Mouse (Mus musculus): ENCODE data around the gene Rnaseh2b. TPM values are rescaled to one million over a fixed set of nuclear protein-coding genes. Genes with fewer than 3 reads are reported as not detected.

Gene Rnaseh2b
- polyA plus RNA-seq, 1 experiment from 2014 or later: 60.5 TPM

DNA sequence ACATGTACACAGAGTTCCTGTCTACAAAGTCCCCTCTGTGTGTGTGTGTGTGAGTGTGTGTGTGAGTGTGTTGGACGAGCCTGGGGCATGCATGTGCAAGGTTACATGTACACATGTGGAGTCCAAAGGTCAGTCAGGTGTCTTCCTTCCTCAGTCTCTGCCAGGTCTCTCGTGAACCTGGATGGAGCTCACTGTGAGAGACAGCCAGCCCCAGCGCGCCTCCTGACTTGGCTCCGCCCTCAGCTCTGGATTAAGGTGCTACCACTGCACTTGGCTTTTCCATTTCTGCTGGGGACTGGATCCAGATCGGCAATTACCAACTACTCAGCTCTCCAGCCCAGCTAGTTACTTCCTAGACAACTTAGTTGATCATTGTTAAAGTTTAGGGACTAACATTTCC is 36.2 kb downstream of the Rnaseh2b start:
- Histone ChIP-seq H3K4me2 (ENCODE audit: low read depth, low read length) (no peak overlapping the region), H3K9me3 (ENCODE audit: control insufficient read depth, low read length) (no peaks in the 10 kb centered on the region), H3K36me3 (ENCODE audit: control insufficient read depth, insufficient read depth, low read length) (no peaks in the 10 kb centered on the region), H3K9ac (ENCODE audit: low read length) (no peak overlapping the region), H3K27ac (ENCODE audit: low read length) (no peak overlapping the region), H3K27me3 (ENCODE audit: control insufficient read depth, insufficient read depth, low read depth, low read length) (no peaks in the 10 kb centered on the region), H3K4me1 (replicated peaks; ENCODE audit: control insufficient read depth, insufficient read depth, low read length) (peaks cover 25% of the 10 kb centered on the region), H3K4me3 (ENCODE audit: low read length) (no peak overlapping the region)
- 47% methylated on average over 6 of the region's 6 CpGs for WGBS
- no peak for ATAC-seq (ENCODE audit: low read depth)

DNA sequence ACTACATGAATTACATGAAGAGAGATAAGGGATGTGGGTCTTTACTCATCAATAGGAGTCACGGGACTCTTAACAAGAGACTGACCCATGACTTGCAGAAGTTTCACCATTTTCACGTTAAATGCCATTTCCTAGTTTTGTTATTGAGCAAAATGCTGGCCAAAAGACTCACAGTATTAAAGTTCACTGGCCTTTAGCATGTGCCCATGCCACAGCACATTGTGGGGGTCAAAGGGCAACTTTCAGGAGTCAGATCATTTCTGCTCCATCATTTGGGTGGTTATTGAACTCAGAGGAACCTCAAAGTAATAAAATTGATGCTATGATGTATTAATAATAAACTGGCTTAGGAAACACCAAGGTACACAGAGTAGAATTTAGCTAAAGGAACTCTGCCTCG is 37.2 kb downstream of the Rnaseh2b start:
- Histone ChIP-seq H3K36me3 (ENCODE audit: control insufficient read depth, insufficient read depth, low read length) (no peaks in the 10 kb centered on the region), H3K4me2 (ENCODE audit: low read depth, low read length) (no peak overlapping the region), H3K9ac (ENCODE audit: low read length) (no peak overlapping the region), H3K4me1 (replicated peaks; ENCODE audit: control insufficient read depth, insufficient read depth, low read length) (peaks cover 25% of the 10 kb centered on the region), H3K27ac (ENCODE audit: low read length) (no peak overlapping the region), H3K27me3 (ENCODE audit: control insufficient read depth, insufficient read depth, low read depth, low read length) (no peaks in the 10 kb centered on the region), H3K9me3 (ENCODE audit: control insufficient read depth, low read length) (no peaks in the 10 kb centered on the region), H3K4me3 (ENCODE audit: low read length) (no peak overlapping the region)
- 79% methylated on average over 3 of the region's 3 CpGs for WGBS
- no peak for ATAC-seq (ENCODE audit: low read depth)

DNA sequence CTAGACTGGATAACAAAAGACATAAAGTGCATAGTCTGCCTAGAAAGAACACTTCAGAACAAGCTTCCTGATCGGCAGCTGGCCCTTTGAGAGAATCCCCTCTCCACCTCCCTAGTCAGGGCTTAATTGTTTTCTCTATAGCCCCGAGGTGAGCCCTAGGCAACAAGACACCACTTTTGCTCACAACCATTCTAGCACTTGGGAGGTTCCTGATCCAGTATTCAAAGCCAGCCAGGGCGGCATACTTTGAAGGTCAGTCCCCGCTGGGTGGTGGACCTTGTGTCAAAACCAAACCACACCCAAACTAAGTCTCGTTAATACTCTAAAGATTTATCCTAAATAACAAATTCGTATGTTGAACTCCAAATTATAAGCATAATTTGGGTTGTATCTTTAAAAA is 39.1 kb downstream of the Rnaseh2b start:
- peak overlapping the region; percentile 83 for H3K4me2 ChIP-seq (ENCODE audit: low read depth, low read length)
- no peaks in the 10 kb centered on the region for H3K9me3 ChIP-seq (ENCODE audit: control insufficient read depth, low read length)
- no peaks in the 10 kb centered on the region for H3K36me3 ChIP-seq (ENCODE audit: control insufficient read depth, insufficient read depth, low read length)
- peak overlapping the region; percentile 93 for H3K9ac ChIP-seq (ENCODE audit: low read length)
- 17% methylated on average over 6 of the region's 6 CpGs for WGBS
- H3K27ac ChIP-seq (ENCODE audit: low read length): peak overlapping the region; percentile 91
- H3K4me1 ChIP-seq (replicated peaks; ENCODE audit: control insufficient read depth, insufficient read depth, low read length): peaks cover 18% of the 10 kb centered on the region
- no peaks in the 10 kb centered on the region for H3K27me3 ChIP-seq (ENCODE audit: control insufficient read depth, insufficient read depth, low read depth, low read length)
- ATAC-seq (ENCODE audit: low read depth): no peak
- peak overlapping the region; percentile 77 for H3K4me3 ChIP-seq (ENCODE audit: low read length)

DNA sequence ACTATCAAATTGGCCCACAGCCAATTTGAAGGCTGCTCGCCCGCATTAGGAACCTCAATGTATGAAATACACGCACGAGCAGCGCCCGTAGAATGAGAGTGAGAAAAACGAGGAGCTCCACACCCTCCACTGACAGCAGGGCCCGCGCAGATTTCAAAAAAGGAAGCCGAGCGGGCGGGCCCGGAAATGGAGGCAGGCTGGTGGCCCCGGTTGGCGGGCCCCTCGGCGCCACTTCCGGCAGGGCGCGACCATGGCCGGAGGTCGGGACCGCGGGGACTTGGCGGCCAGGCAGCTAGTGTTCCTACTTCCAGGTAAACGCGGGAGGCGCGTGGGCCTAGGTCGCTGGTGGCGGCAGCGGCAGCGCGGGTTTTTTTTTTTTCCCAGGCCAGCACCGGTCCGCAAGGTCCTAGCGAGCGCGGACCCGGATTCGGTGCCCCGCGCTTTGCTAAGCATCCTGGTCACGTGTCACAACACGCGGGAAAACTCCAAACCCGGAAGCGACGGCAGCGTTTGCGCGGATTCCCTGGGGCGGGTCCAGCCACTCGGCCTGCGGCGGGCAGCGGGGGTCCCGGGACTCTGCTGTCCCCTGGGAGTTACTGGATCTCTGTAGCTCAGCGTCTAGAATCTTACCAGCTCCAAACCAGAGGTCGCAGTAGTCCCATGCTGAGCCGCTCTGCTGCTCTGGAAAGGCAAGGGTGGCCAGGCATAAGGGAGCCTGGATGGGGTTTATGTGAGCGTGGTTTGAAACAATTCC is 39.7 kb downstream of the Rnaseh2b start:
- peak; percentile 85 for ATAC-seq (ENCODE audit: low read depth)
- H3K4me1 ChIP-seq (replicated peaks; ENCODE audit: control insufficient read depth, insufficient read depth, low read length): peaks cover 13% of the 10 kb centered on the region
- H3K9me3 ChIP-seq (ENCODE audit: control insufficient read depth, low read length): no peaks in the 10 kb centered on the region
- no peaks in the 10 kb centered on the region for H3K36me3 ChIP-seq (ENCODE audit: control insufficient read depth, insufficient read depth, low read length)
- H3K9ac ChIP-seq (ENCODE audit: low read length): peak overlapping the region; percentile 93
- H3K4me3 ChIP-seq (ENCODE audit: low read length): peak overlapping the region; percentile 77
- H3K27ac ChIP-seq (ENCODE audit: low read length): peak overlapping the region; percentile 91
- no peaks in the 10 kb centered on the region for H3K27me3 ChIP-seq (ENCODE audit: control insufficient read depth, insufficient read depth, low read depth, low read length)
- under 1% methylated on average over 62 of the region's 62 CpGs for WGBS
- H3K4me2 ChIP-seq (ENCODE audit: low read depth, low read length): peak overlapping the region; percentile 83

- no peak for ATAC-seq (ENCODE audit: low read depth)
- H3K4me3 ChIP-seq (ENCODE audit: low read length): no peak overlapping the region
- 72% methylated on average over 9 of the region's 9 CpGs for WGBS
- H3K9me3 ChIP-seq (ENCODE audit: control insufficient read depth, low read length): no peaks in the 10 kb centered on the region
- H3K27ac ChIP-seq (ENCODE audit: low read length): no peak overlapping the region
- H3K9ac ChIP-seq (ENCODE audit: low read length): no peak overlapping the region
- no peaks in the 10 kb centered on the region for H3K27me3 ChIP-seq (ENCODE audit: control insufficient read depth, insufficient read depth, low read depth, low read length)
- H3K4me1 ChIP-seq (replicated peaks; ENCODE audit: control insufficient read depth, insufficient read depth, low read length): peaks cover 10% of the 10 kb centered on the region
- no peak overlapping the region for H3K4me2 ChIP-seq (ENCODE audit: low read depth, low read length)
- H3K36me3 ChIP-seq (ENCODE audit: control insufficient read depth, insufficient read depth, low read length): no peaks in the 10 kb centered on the region
Observed at GRCm38 (mm10) chr14:62333909-62334687, 41.7 kb downstream of the Rnaseh2b start.

DNA sequence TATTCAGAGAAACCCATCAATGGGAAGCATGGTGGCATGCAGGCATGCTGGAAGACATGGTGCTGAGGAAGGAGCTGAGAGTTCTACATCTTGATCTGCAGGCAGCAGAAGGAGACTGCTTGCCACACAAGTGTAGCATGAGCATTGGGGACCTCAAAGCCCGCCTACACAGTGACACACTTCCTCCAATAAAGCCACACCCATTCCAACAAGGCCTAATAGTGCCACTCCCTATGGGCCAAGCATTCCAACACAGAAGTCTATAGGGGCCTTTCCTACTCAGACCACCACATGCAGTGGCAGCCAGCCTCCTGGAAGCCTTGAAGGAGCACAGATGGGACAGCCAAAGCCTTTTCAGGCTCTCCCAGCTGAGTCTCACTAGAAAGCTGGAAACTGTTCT is 46.8 kb downstream of the Rnaseh2b start:
- Histone ChIP-seq H3K9ac (ENCODE audit: low read length) (no peak overlapping the region), H3K4me1 (replicated peaks; ENCODE audit: control insufficient read depth, insufficient read depth, low read length) (peaks cover 6% of the 10 kb centered on the region; the same call in 1 of the 2 replicates), H3K4me3 (ENCODE audit: low read length) (no peak overlapping the region), H3K9me3 (ENCODE audit: control insufficient read depth, low read length) (no peaks in the 10 kb centered on the region), H3K36me3 (ENCODE audit: control insufficient read depth, insufficient read depth, low read length) (no peaks in the 10 kb centered on the region), H3K4me2 (ENCODE audit: low read depth, low read length) (no peak overlapping the region), H3K27ac (ENCODE audit: low read length) (no peak overlapping the region), H3K27me3 (ENCODE audit: control insufficient read depth, insufficient read depth, low read depth, low read length) (no peaks in the 10 kb centered on the region)
- ATAC-seq (ENCODE audit: low read depth): no peak
- 93% methylated on average over 1 of the region's 1 CpGs for WGBS

- no peak overlapping the region for H3K4me2 ChIP-seq (ENCODE audit: low read depth, low read length)
- H3K27me3 ChIP-seq (ENCODE audit: control insufficient read depth, insufficient read depth, low read depth, low read length): no peaks in the 10 kb centered on the region
- WGBS: 47% methylated on average over 8 of the region's 8 CpGs
- H3K9ac ChIP-seq (ENCODE audit: low read length): no peak overlapping the region
- no peaks in the 10 kb centered on the region for H3K36me3 ChIP-seq (ENCODE audit: control insufficient read depth, insufficient read depth, low read length)
- no peak overlapping the region for H3K27ac ChIP-seq (ENCODE audit: low read length)
- no peak overlapping the region for H3K4me3 ChIP-seq (ENCODE audit: low read length)
- ATAC-seq (ENCODE audit: low read depth): no peak
- H3K4me1 ChIP-seq (replicated peaks; ENCODE audit: control insufficient read depth, insufficient read depth, low read length): peaks cover 6% of the 10 kb centered on the region; the same call in 1 of the 2 replicates
- no peaks in the 10 kb centered on the region for H3K9me3 ChIP-seq (ENCODE audit: control insufficient read depth, low read length)
Observed at GRCm38 (mm10) chr14:62341887-62342642, 49.7 kb downstream of the Rnaseh2b start.

DNA sequence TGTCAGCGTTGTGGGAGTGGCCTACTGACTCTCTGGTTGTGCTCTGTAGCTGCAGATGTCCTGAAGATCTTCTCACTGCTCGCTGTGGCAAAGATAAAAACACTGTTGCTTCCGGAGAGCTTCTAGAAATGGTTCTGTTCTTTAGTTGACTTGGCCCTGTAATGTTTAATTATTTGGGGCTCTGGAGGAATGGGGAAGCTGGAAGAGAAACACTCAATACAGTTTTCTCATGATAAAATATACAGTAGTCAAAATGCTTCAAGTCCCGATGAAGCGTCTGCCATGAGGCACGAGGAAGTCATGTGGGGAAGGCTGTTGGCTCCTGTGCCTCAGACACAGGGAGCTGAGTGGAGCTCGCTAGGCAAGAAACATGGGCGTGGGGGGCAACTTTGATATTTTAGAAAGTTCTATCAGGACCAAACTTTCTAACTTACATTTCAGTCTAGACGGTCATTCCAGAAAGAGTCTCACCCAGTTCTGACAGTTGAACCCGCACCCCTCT is 50.3 kb downstream of the Rnaseh2b start:
- Histone ChIP-seq H3K4me2 (ENCODE audit: low read depth, low read length) (no peak overlapping the region), H3K36me3 (ENCODE audit: control insufficient read depth, insufficient read depth, low read length) (no peaks in the 10 kb centered on the region), H3K27me3 (ENCODE audit: control insufficient read depth, insufficient read depth, low read depth, low read length) (no peaks in the 10 kb centered on the region), H3K27ac (ENCODE audit: low read length) (no peak overlapping the region), H3K4me3 (ENCODE audit: low read length) (no peak overlapping the region), H3K9ac (ENCODE audit: low read length) (no peak overlapping the region), H3K4me1 (replicated peaks; ENCODE audit: control insufficient read depth, insufficient read depth, low read length) (peaks cover 6% of the 10 kb centered on the region; the same call in 1 of the 2 replicates), H3K9me3 (ENCODE audit: control insufficient read depth, low read length) (no peaks in the 10 kb centered on the region)
- 50% methylated on average over 10 of the region's 10 CpGs for WGBS
- peak; percentile 65; the same call in 1 of the 2 replicates for ATAC-seq (ENCODE audit: low read depth)

- Histone ChIP-seq H3K27me3 (ENCODE audit: control insufficient read depth, insufficient read depth, low read depth, low read length) (no peaks in the 10 kb centered on the region), H3K9ac (ENCODE audit: low read length) (no peak overlapping the region), H3K36me3 (ENCODE audit: control insufficient read depth, insufficient read depth, low read length) (0 out of 2 replicates have a peak, but pooled peaks cover 3% of the 10 kb centered on the region), H3K4me1 (replicated peaks; ENCODE audit: control insufficient read depth, insufficient read depth, low read length) (no peaks in the 10 kb centered on the region), H3K4me2 (ENCODE audit: low read depth, low read length) (no peak overlapping the region), H3K9me3 (ENCODE audit: control insufficient read depth, low read length) (no peaks in the 10 kb centered on the region), H3K4me3 (ENCODE audit: low read length) (no peak overlapping the region), H3K27ac (ENCODE audit: low read length) (no peak overlapping the region)
- whole genome bisulfite sequencing: 82% methylated on average over 11 of the region's 11 CpGs
- ATAC-seq (ENCODE audit: low read depth): no peak
Observed at GRCm38 (mm10) chr14:62346570-62346969, 54.2 kb downstream of the Rnaseh2b start.

All from lung, embryonic 16.5 days (tissue).